Mouse (Mus musculus) c-Kit-positive CD71-positive TER-119-negative erythroid progenitor cells, embryonic 14.5 days (primary cell): ENCODE measurements around the gene Chd9.

Experiments
- DNase-seq: peaks from one replicate; pipeline ENCODE4 v3.0.0-alpha.2; 2013; ENCODE audit warnings: low read depth

The Chd9 gene

GRCm38 (mm10) chr8:90828181-90828986 is at the start of gene Chd9:
Gene Chd9, plus strand, starts transcription at chr8:90828352.
- DNase-seq = peak; percentile 89

GRCm38 (mm10) chr8:90791616-90792015 is 36.5 kb upstream of the Chd9 start:
- DNase-seq = no peak

GRCm38 (mm10) chr8:90793710-90794109 is 34.4 kb upstream of the Chd9 start:
- peak; percentile 44 for DNase-seq

GRCm38 (mm10) chr8:90794990-90795861 is 32.9 kb upstream of the Chd9 start:
- peak; percentile 53 for DNase-seq

- no peak for DNase-seq
These were observed 28.7 kb upstream of the Chd9 start for GRCm38 (mm10) chr8:90799473-90799872.

GRCm38 (mm10) chr8:90813602-90814320 is 14.4 kb upstream of the Chd9 start:
- DNase-seq = peak; percentile 36

GRCm38 (mm10) chr8:90816061-90816882 is 11.9 kb upstream of the Chd9 start:
- DNase-seq = no peak

- no peak for DNase-seq
These were observed 10.9 kb upstream of the Chd9 start, which contains the start of gene Gm19935 for GRCm38 (mm10) chr8:90817293-90817692. Gene Gm19935, minus strand, starts transcription at chr8:90817393.

GRCm38 (mm10) chr8:90819561-90820320 is 8.4 kb upstream of the Chd9 start:
- no peak for DNase-seq

- DNase-seq = no peak
These were observed 7.8 kb upstream of the Chd9 start for GRCm38 (mm10) chr8:90820321-90820696.

GRCm38 (mm10) chr8:90822443-90822842 is 5.7 kb upstream of the Chd9 start:
- no peak for DNase-seq

GRCm38 (mm10) chr8:90825459-90825871 is 2.7 kb upstream of the Chd9 start:
- no peak for DNase-seq

- peak; percentile 48 for DNase-seq
These were observed 1.0 kb downstream of the Chd9 start for GRCm38 (mm10) chr8:90828987-90829740.

- peak; percentile 45 for DNase-seq
These were observed 1.7 kb downstream of the Chd9 start for GRCm38 (mm10) chr8:90829825-90830224.

- no peak for DNase-seq
These were observed 2.8 kb downstream of the Chd9 start for GRCm38 (mm10) chr8:90830980-90831379.

- DNase-seq = no peak
These were observed 4.6 kb downstream of the Chd9 start for GRCm38 (mm10) chr8:90832576-90833289.

GRCm38 (mm10) chr8:90833628-90834320 is 5.6 kb downstream of the Chd9 start:
- no peak for DNase-seq

- no peak for DNase-seq
These were observed 6.1 kb downstream of the Chd9 start for GRCm38 (mm10) chr8:90834321-90834672.

GRCm38 (mm10) chr8:90837440-90837839 is 9.3 kb downstream of the Chd9 start:
- no peak for DNase-seq
